Mouse (Mus musculus): ENCODE data around the gene Tapbp. TPM values are rescaled to one million over a fixed set of nuclear protein-coding genes. Genes with fewer than 3 reads are reported as not detected.

The Tapbp gene
- total RNA-seq, 1 experiment, result 39.4 TPM

DNA sequence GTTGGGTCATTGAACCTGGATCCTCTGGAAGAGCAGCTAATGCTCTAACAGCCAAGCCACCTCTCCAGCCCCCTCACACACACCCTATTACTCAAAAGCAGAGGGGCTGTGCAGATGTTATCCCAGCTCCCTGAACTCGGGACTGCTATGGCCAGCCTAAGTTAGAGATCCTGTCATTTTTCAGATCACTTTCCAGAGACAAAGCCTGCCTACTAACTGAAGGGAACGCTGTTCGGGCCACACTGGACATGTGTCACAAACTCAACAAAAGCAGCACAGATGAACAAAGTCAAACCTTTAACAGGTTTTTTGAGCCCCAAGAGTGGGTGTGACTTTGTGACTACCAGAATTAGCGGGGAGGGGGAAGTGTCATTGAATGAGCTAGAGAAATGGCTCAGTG lies 37.2 kb downstream of the Tapbp start:
- TF ChIP-seq CHD2 (IDR thresholded peaks at IDR 0.05; ENCODE audit: low read depth, low read length), result no peak
- TF ChIP-seq HCFC1 (IDR thresholded peaks at IDR 0.05; ENCODE audit: borderline replicate concordance, insufficient read depth, low read length), result no peak
- no peak for TF ChIP-seq ZNF384 (IDR thresholded peaks at IDR 0.05; ENCODE audit: low read depth, low read length)
- no peak for TF ChIP-seq MAFK (IDR thresholded peaks at IDR 0.05; ENCODE audit: insufficient read depth, low read depth, low read length)
- no peak for TF ChIP-seq ZC3H11A (IDR thresholded peaks at IDR 0.05; ENCODE audit: borderline replicate concordance, low read depth, low read length)
- Histone ChIP-seq H3K9ac (ENCODE audit: insufficient read depth, low read depth, low read length, poor library complexity, severe bottlenecking) (peak overlapping the region; percentile 98; the same call in 1 of the 2 replicates), H3K36me3 (ENCODE audit: control insufficient read depth, insufficient read depth, low read length, poor library complexity, severe bottlenecking) (peaks cover 44% of the 10 kb centered on the region), H3K27ac (ENCODE audit: insufficient read depth, low read depth, low read length, poor library complexity, severe bottlenecking) (peak overlapping the region; percentile 25; the same call in 1 of the 2 replicates), H3K9me3 (ENCODE audit: control insufficient read depth, insufficient read depth, low read depth, low read length) (no peaks in the 10 kb centered on the region), H3K4me1 (ENCODE audit: control insufficient read depth in 2 of 2, insufficient read depth in 2 of 2, low read length in 2 of 2, poor library complexity in 1 of 2) (peaks cover 0 to 10% of the 10 kb centered on the region in 2 experiments; a peak in 1 of 4 replicates), H3K4me3 (ENCODE audit: insufficient read depth in 1 of 2, low read depth in 1 of 2, low read length in 2 of 2, poor library complexity in 1 of 2, severe bottlenecking in 1 of 2) (peak overlapping the region; percentile 90 to 96; a peak in 3 of 4 replicates)
- in situ Hi-C loops (cut with MboI; ENCODE audit: low sequenced_read_pairs in 2 of 2, unreplicated experiment in 2 of 2), result no loop called here
- DNase-seq (ENCODE audit: low read depth, low spot score), result no peak

DNA sequence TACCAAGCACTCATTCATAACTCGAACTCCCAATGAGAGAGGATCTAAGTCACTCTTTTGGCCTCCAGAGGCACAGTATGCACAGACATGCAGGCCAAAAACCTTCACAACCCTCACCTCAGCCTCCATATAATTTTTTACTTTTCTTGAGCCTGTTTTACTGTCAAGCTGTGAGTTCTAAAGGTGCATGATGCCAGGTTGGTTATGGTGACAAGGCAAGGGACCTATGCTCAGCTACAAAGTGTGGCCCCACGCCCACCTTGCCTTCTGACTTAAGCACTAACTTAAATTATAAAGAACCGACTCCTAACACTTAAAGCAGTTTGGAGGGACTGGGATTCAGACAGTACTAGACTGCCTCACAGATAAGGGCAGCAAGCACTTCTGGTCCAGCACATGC lies 37.6 kb downstream of the Tapbp start:
- no peak for DNase-seq (ENCODE audit: low read depth, low spot score)
- peak overlapping the region; percentile 90 to 96 for H3K4me3 ChIP-seq (ENCODE audit: insufficient read depth in 1 of 2, low read depth in 1 of 2, low read length in 2 of 2, poor library complexity in 1 of 2, severe bottlenecking in 1 of 2)
- H3K36me3 ChIP-seq (ENCODE audit: control insufficient read depth, insufficient read depth, low read length, poor library complexity, severe bottlenecking), result peaks cover 44% of the 10 kb centered on the region
- no peaks in the 10 kb centered on the region for H3K9me3 ChIP-seq (ENCODE audit: control insufficient read depth, insufficient read depth, low read depth, low read length)
- in situ Hi-C loops (cut with MboI; ENCODE audit: low sequenced_read_pairs in 2 of 2, unreplicated experiment in 2 of 2), result no loop called here
- peaks cover 0 to 8% of the 10 kb centered on the region in 2 experiments; a peak in 1 of 4 replicates for H3K4me1 ChIP-seq (ENCODE audit: control insufficient read depth in 2 of 2, insufficient read depth in 2 of 2, low read length in 2 of 2, poor library complexity in 1 of 2)
- no peak for TF ChIP-seq ZNF384 (IDR thresholded peaks at IDR 0.05; ENCODE audit: low read depth, low read length)
- no peak for TF ChIP-seq ZC3H11A (IDR thresholded peaks at IDR 0.05; ENCODE audit: borderline replicate concordance, low read depth, low read length)
- H3K27ac ChIP-seq (ENCODE audit: insufficient read depth, low read depth, low read length, poor library complexity, severe bottlenecking), result peak overlapping the region; percentile 91; the same call in 1 of the 2 replicates
- peak overlapping the region; percentile 98; the same call in 1 of the 2 replicates for H3K9ac ChIP-seq (ENCODE audit: insufficient read depth, low read depth, low read length, poor library complexity, severe bottlenecking)

DNA sequence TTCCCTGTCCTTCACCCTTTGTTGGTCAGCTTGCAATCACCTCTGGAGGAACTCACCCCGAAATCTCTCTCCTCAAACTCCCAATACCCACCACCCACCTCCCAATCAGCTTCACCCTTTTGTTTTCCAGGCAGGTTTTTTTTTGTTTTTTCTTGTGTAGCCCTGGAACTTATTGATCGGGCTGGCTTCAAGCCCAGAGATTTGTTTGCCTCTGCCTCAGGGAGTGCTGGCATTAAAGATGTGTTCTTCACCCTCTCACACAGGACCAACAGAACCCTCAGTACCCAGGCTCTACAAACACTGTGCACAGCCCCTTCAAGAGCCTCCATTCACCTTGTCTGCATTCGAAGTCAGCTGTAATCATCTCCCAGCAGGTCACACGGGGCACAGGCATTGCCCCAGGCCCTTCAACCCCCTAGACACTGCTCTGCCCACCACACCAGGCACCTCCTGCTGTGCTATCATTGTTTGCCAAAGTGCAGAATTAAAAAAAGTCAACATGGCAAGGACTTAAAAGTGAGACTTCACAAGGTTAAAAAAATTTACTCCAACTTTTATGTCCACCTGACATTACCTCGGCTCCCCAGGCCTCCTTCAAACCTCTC lies 38.4 kb downstream of the Tapbp start:
- peak overlapping the region; percentile 91 for H3K27ac ChIP-seq (ENCODE audit: insufficient read depth, low read depth, low read length, poor library complexity, severe bottlenecking)
- peak overlapping the region; percentile 98 for H3K9ac ChIP-seq (ENCODE audit: insufficient read depth, low read depth, low read length, poor library complexity, severe bottlenecking)
- in situ Hi-C loops (cut with MboI; ENCODE audit: low sequenced_read_pairs in 2 of 2, unreplicated experiment in 2 of 2), result no loop called here
- no peaks in the 10 kb centered on the region for H3K9me3 ChIP-seq (ENCODE audit: control insufficient read depth, insufficient read depth, low read depth, low read length)
- H3K36me3 ChIP-seq (ENCODE audit: control insufficient read depth, insufficient read depth, low read length, poor library complexity, severe bottlenecking), result peaks cover 44% of the 10 kb centered on the region
- H3K4me3 ChIP-seq (ENCODE audit: insufficient read depth in 1 of 2, low read depth in 1 of 2, low read length in 2 of 2, poor library complexity in 1 of 2, severe bottlenecking in 1 of 2), result peak overlapping the region; percentile 90 to 96
- no peak for TF ChIP-seq HCFC1 (IDR thresholded peaks at IDR 0.05; ENCODE audit: borderline replicate concordance, insufficient read depth, low read length)
- no peak for TF ChIP-seq MAFK (IDR thresholded peaks at IDR 0.05; ENCODE audit: insufficient read depth, low read depth, low read length)
- no peak for TF ChIP-seq ZNF384 (IDR thresholded peaks at IDR 0.05; ENCODE audit: low read depth, low read length)
- no peak for TF ChIP-seq ZC3H11A (IDR thresholded peaks at IDR 0.05; ENCODE audit: borderline replicate concordance, low read depth, low read length)
- no peak for TF ChIP-seq CHD2 (IDR thresholded peaks at IDR 0.05; ENCODE audit: low read depth, low read length)
- H3K4me1 ChIP-seq (ENCODE audit: control insufficient read depth in 2 of 2, insufficient read depth in 2 of 2, low read length in 2 of 2, poor library complexity in 1 of 2), result peaks cover 0 to 4% of the 10 kb centered on the region in 2 experiments; a peak in 1 of 4 replicates
- no peak for DNase-seq (ENCODE audit: low read depth, low spot score)

- Histone ChIP-seq H3K4me3 (ENCODE audit: insufficient read depth in 1 of 2, low read depth in 1 of 2, low read length in 2 of 2, poor library complexity in 1 of 2, severe bottlenecking in 1 of 2) (peak overlapping the region; percentile 90 to 96), H3K27ac (ENCODE audit: insufficient read depth, low read depth, low read length, poor library complexity, severe bottlenecking) (peak overlapping the region; percentile 91), H3K9me3 (ENCODE audit: control insufficient read depth, insufficient read depth, low read depth, low read length) (no peaks in the 10 kb centered on the region), H3K9ac (ENCODE audit: insufficient read depth, low read depth, low read length, poor library complexity, severe bottlenecking) (peak overlapping the region; percentile 98), H3K36me3 (ENCODE audit: control insufficient read depth, insufficient read depth, low read length, poor library complexity, severe bottlenecking) (peaks cover 42% of the 10 kb centered on the region), H3K4me1 (ENCODE audit: control insufficient read depth in 2 of 2, insufficient read depth in 2 of 2, low read length in 2 of 2, poor library complexity in 1 of 2) (peaks cover 0 to 4% of the 10 kb centered on the region in 2 experiments; a peak in 1 of 4 replicates)
- TF ChIP-seq ZNF384 (IDR thresholded peaks at IDR 0.05; ENCODE audit: low read depth, low read length) (no peak), ZC3H11A (IDR thresholded peaks at IDR 0.05; ENCODE audit: borderline replicate concordance, low read depth, low read length) (no peak), MAFK (IDR thresholded peaks at IDR 0.05; ENCODE audit: insufficient read depth, low read depth, low read length) (no peak), HCFC1 (IDR thresholded peaks at IDR 0.05; ENCODE audit: borderline replicate concordance, insufficient read depth, low read length) (no peak), CHD2 (IDR thresholded peaks at IDR 0.05; ENCODE audit: low read depth, low read length) (no peak)
- DNase-seq (ENCODE audit: low read depth, low spot score), result no peak
- in situ Hi-C loops (cut with MboI; ENCODE audit: low sequenced_read_pairs in 2 of 2, unreplicated experiment in 2 of 2), result no loop called here
These were observed 39.2 kb downstream of the Tapbp start for GRCm38 (mm10) chr17:33954646-33955554.
